Mouse (Mus musculus) midbrain, embryonic 11.5 days (tissue): ENCODE data around the gene Gsdma. TPM values are rescaled to one million over a fixed set of nuclear protein-coding genes. Genes with fewer than 3 reads are reported as not detected.

Source experiments
- polyA plus RNA-seq: library from polyadenylated mRNA; unstranded; fragments of >200 nt; fragmentation: Nextera tagmentation; extraction: Ambion mirVana; gene quantifications from 2 replicates; pipeline ENCODE4 v1.2.1, GENCODE M21; 2014

Gene Gsdma
- polyA plus RNA-seq, 1 experiment from 2014 or later: not detected

Other genes with a start within 250 kb of the Gsdma start
- 145 and 158 TPM in 2 replicates for gene Mien1, start 225.4 kb upstream of the Gsdma start, polyA plus RNA-seq
- gene Grb7, start 218.0 kb upstream of the Gsdma start, polyA plus RNA-seq: 0.60 and 1.0 TPM in 2 replicates
- 0.07 and 0.18 TPM in 2 replicates for gene Ikzf3, start 118.3 kb upstream of the Gsdma start, polyA plus RNA-seq
- 0.23 and 0.26 TPM in 2 replicates for gene Zpbp2, start 113.3 kb upstream of the Gsdma start, polyA plus RNA-seq
- gene Ormdl3, start 77.0 kb upstream of the Gsdma start, polyA plus RNA-seq: 9.7 and 12.0 TPM in 2 replicates
- gene Lrrc3c, start 66.1 kb upstream of the Gsdma start, polyA plus RNA-seq: not detected in 2 replicates
- gene Gm12355, start 38.7 kb upstream of the Gsdma start, polyA plus RNA-seq: 1.3 and 1.4 TPM in 2 replicates
- gene Gsdma3, start 38.0 kb upstream of the Gsdma start, polyA plus RNA-seq: not detected in 2 replicates
- not detected in 2 replicates for gene Gsdma2, start 17.6 kb upstream of the Gsdma start, polyA plus RNA-seq
- gene Psmd3, start 18.2 kb downstream of the Gsdma start, polyA plus RNA-seq: 142 and 155 TPM in 2 replicates
- not detected in 2 replicates for gene Csf3, start 36.9 kb downstream of the Gsdma start, polyA plus RNA-seq
- 66.1 and 67.1 TPM in 2 replicates for gene Med24, start 65.1 kb downstream of the Gsdma start, polyA plus RNA-seq
- 21.9 and 23.7 TPM in 2 replicates for gene Thra, start 76.3 kb downstream of the Gsdma start, polyA plus RNA-seq
- 0.93 and 1.2 TPM in 2 replicates for gene Nr1d1, start 111.0 kb downstream of the Gsdma start, polyA plus RNA-seq
- gene Msl1, start 131.2 kb downstream of the Gsdma start, polyA plus RNA-seq: 24.0 and 25.1 TPM in 2 replicates
- gene Casc3, start 140.6 kb downstream of the Gsdma start, polyA plus RNA-seq: 51.9 and 53.1 TPM in 2 replicates
- gene Rapgefl1, start 172.4 kb downstream of the Gsdma start, polyA plus RNA-seq: 1.6 and 1.8 TPM in 2 replicates
- gene Wipf2, start 199.3 kb downstream of the Gsdma start, polyA plus RNA-seq: 4.4 and 5.9 TPM in 2 replicates
- gene Cdc6, start 243.4 kb downstream of the Gsdma start, polyA plus RNA-seq: 44.3 and 45.0 TPM in 2 replicates